Mouse (Mus musculus): ENCODE results near the gene Smpdl3a. TPM values are rescaled to one million over a fixed set of nuclear protein-coding genes. Genes with fewer than 3 reads are reported as not detected.

The Smpdl3a gene
- total RNA-seq, 1 experiment: 0.49 TPM

GRCm38 (mm10) chr10:57758999-57759398 lies 35.1 kb upstream of the Smpdl3a start:
- H3K4me3 ChIP-seq (ENCODE audit: insufficient read depth in 1 of 2, low read depth in 1 of 2, low read length in 2 of 2, poor library complexity in 1 of 2, severe bottlenecking in 1 of 2): no peak overlapping the region
- in situ Hi-C loops (cut with MboI; ENCODE audit: low sequenced_read_pairs in 2 of 2, unreplicated experiment in 2 of 2): no loop called here
- no peak overlapping the region for H3K9ac ChIP-seq (ENCODE audit: insufficient read depth, low read depth, low read length, poor library complexity, severe bottlenecking)
- no peaks in the 10 kb centered on the region for H3K36me3 ChIP-seq (ENCODE audit: control insufficient read depth, insufficient read depth, low read length, poor library complexity, severe bottlenecking)
- H3K27ac ChIP-seq (ENCODE audit: insufficient read depth, low read depth, low read length, poor library complexity, severe bottlenecking): no peak overlapping the region
- no peaks in the 10 kb centered on the region for H3K9me3 ChIP-seq (ENCODE audit: control insufficient read depth, insufficient read depth, low read depth, low read length)
- H3K4me1 ChIP-seq (ENCODE audit: control insufficient read depth in 2 of 2, insufficient read depth in 2 of 2, low read length in 2 of 2, poor library complexity in 1 of 2): no peaks in the 10 kb centered on the region
- TF ChIP-seq MAFK (IDR thresholded peaks at IDR 0.05; ENCODE audit: insufficient read depth, low read depth, low read length): no peak
- TF ChIP-seq ZNF384 (IDR thresholded peaks at IDR 0.05; ENCODE audit: low read depth, low read length): no peak
- TF ChIP-seq ZC3H11A (IDR thresholded peaks at IDR 0.05; ENCODE audit: borderline replicate concordance, low read depth, low read length): no peak
- TF ChIP-seq CHD2 (IDR thresholded peaks at IDR 0.05; ENCODE audit: low read depth, low read length): no peak
- DNase-seq (ENCODE audit: low read depth, low spot score): no peak

- no peaks in the 10 kb centered on the region for H3K4me1 ChIP-seq (ENCODE audit: control insufficient read depth in 2 of 2, insufficient read depth in 2 of 2, low read length in 2 of 2, poor library complexity in 1 of 2)
- H3K9me3 ChIP-seq (ENCODE audit: control insufficient read depth, insufficient read depth, low read depth, low read length): no peaks in the 10 kb centered on the region
- no peak overlapping the region for H3K27ac ChIP-seq (ENCODE audit: insufficient read depth, low read depth, low read length, poor library complexity, severe bottlenecking)
- TF ChIP-seq ZC3H11A (IDR thresholded peaks at IDR 0.05; ENCODE audit: borderline replicate concordance, low read depth, low read length) (no peak), MAFK (IDR thresholded peaks at IDR 0.05; ENCODE audit: insufficient read depth, low read depth, low read length) (no peak), HCFC1 (IDR thresholded peaks at IDR 0.05; ENCODE audit: borderline replicate concordance, insufficient read depth, low read length) (no peak), CHD2 (IDR thresholded peaks at IDR 0.05; ENCODE audit: low read depth, low read length) (no peak), ZNF384 (IDR thresholded peaks at IDR 0.05; ENCODE audit: low read depth, low read length) (no peak)
- H3K36me3 ChIP-seq (ENCODE audit: control insufficient read depth, insufficient read depth, low read length, poor library complexity, severe bottlenecking): no peaks in the 10 kb centered on the region
- H3K4me3 ChIP-seq (ENCODE audit: insufficient read depth in 1 of 2, low read depth in 1 of 2, low read length in 2 of 2, poor library complexity in 1 of 2, severe bottlenecking in 1 of 2): no peak overlapping the region
- no peak overlapping the region for H3K9ac ChIP-seq (ENCODE audit: insufficient read depth, low read depth, low read length, poor library complexity, severe bottlenecking)
- in situ Hi-C loops (cut with MboI; ENCODE audit: low sequenced_read_pairs in 2 of 2, unreplicated experiment in 2 of 2): no loop called here
- no peak for DNase-seq (ENCODE audit: low read depth, low spot score)
These were observed 33.4 kb upstream of the Smpdl3a start for GRCm38 (mm10) chr10:57760694-57761093.

DNA sequence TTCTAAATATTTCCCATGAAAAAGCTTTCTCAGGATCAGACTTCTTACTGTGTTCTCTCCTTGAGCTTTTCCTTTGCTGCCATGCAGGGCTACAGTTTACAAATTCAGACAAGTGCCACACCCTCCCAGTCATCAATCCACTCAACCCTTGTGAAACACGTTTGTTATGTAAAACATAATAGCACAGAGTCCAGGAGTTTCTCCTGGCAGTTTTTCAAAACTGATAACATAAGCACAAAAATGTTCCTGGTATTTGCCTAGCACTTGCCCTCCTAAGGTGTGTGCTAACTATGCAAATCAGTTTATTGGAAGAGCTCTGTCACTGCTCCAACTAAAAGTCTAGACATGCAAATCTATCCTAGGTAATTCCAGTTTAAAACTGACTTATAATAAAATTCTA lies 31.1 kb upstream of the Smpdl3a start:
- in situ Hi-C loops (cut with MboI; ENCODE audit: low sequenced_read_pairs in 2 of 2, unreplicated experiment in 2 of 2): no loop called here
- TF ChIP-seq ZNF384 (IDR thresholded peaks at IDR 0.05; ENCODE audit: low read depth, low read length) (no peak), ZC3H11A (IDR thresholded peaks at IDR 0.05; ENCODE audit: borderline replicate concordance, low read depth, low read length) (no peak), MAFK (IDR thresholded peaks at IDR 0.05; ENCODE audit: insufficient read depth, low read depth, low read length) (no peak), CHD2 (IDR thresholded peaks at IDR 0.05; ENCODE audit: low read depth, low read length) (no peak), HCFC1 (IDR thresholded peaks at IDR 0.05; ENCODE audit: borderline replicate concordance, insufficient read depth, low read length) (no peak)
- H3K4me3 ChIP-seq (ENCODE audit: insufficient read depth in 1 of 2, low read depth in 1 of 2, low read length in 2 of 2, poor library complexity in 1 of 2, severe bottlenecking in 1 of 2): no peak overlapping the region

DNA sequence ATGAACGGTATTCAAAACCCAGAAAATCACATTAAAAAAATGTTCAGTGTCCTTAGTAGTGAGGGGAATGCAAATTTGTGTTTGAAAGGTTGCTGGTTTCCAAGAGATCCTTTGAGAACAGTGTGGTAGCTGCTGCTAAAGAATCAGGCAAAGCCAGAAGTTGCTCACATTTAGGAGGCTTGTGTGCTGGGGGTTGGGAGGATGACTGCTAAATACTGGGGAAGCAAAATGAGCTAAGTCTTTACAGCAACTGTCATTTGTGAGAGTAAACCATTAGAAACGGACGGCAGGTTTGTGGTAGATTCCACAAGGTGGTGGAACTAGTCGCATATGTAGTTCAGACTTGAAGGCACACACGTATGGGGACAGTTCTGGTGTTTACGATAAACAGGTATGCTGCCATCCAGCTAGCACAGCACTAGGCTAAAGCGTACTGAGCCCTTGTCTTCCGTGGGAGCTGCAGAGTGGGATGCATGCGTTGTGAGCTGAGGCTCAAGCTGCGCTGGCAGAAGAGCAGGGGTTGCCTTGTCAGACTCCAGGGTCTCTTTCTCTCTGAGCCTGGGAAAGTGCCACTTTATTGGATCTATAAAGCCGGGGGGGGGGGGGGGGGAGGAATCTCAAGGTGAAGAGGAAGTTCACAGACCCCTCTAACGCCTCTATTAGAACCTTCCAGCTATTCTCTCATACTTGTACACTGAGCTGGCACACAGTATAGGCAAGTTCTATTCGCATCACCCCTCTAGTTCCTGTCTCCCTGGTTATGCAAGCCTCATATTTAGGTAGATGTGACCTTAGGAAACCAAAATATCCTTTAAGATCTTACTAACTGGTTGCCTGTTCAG lies 10.6 kb upstream of the Smpdl3a start:
- no peak overlapping the region for H3K4me3 ChIP-seq (ENCODE audit: insufficient read depth in 1 of 2, low read depth in 1 of 2, low read length in 2 of 2, poor library complexity in 1 of 2, severe bottlenecking in 1 of 2)
- H3K27ac ChIP-seq (ENCODE audit: insufficient read depth, low read depth, low read length, poor library complexity, severe bottlenecking): no peak overlapping the region
- no peak for DNase-seq (ENCODE audit: low read depth, low spot score)
- H3K36me3 ChIP-seq (ENCODE audit: control insufficient read depth, insufficient read depth, low read length, poor library complexity, severe bottlenecking): no peaks in the 10 kb centered on the region
- no peaks in the 10 kb centered on the region for H3K9me3 ChIP-seq (ENCODE audit: control insufficient read depth, insufficient read depth, low read depth, low read length)
- peaks cover 0 to 2% of the 10 kb centered on the region in 2 experiments; a peak in 2 of 4 replicates for H3K4me1 ChIP-seq (ENCODE audit: control insufficient read depth in 2 of 2, insufficient read depth in 2 of 2, low read length in 2 of 2, poor library complexity in 1 of 2)
- in situ Hi-C loops (cut with MboI; ENCODE audit: low sequenced_read_pairs in 2 of 2, unreplicated experiment in 2 of 2): no loop called here
- no peak overlapping the region for H3K9ac ChIP-seq (ENCODE audit: insufficient read depth, low read depth, low read length, poor library complexity, severe bottlenecking)
- TF ChIP-seq MAFK (IDR thresholded peaks at IDR 0.05; ENCODE audit: insufficient read depth, low read depth, low read length) (no peak), CHD2 (IDR thresholded peaks at IDR 0.05; ENCODE audit: low read depth, low read length) (no peak), ZC3H11A (IDR thresholded peaks at IDR 0.05; ENCODE audit: borderline replicate concordance, low read depth, low read length) (no peak), HCFC1 (IDR thresholded peaks at IDR 0.05; ENCODE audit: borderline replicate concordance, insufficient read depth, low read length) (no peak), ZNF384 (IDR thresholded peaks at IDR 0.05; ENCODE audit: low read depth, low read length) (no peak)

More for the DNA sequence above, 31.1 kb upstream of the Smpdl3a start:
- H3K27ac ChIP-seq (ENCODE audit: insufficient read depth, low read depth, low read length, poor library complexity, severe bottlenecking): no peak overlapping the region
- DNase-seq (ENCODE audit: low read depth, low spot score): no peak
- H3K36me3 ChIP-seq (ENCODE audit: control insufficient read depth, insufficient read depth, low read length, poor library complexity, severe bottlenecking): no peaks in the 10 kb centered on the region
- no peaks in the 10 kb centered on the region for H3K9me3 ChIP-seq (ENCODE audit: control insufficient read depth, insufficient read depth, low read depth, low read length)
- no peaks in the 10 kb centered on the region for H3K4me1 ChIP-seq (ENCODE audit: control insufficient read depth in 2 of 2, insufficient read depth in 2 of 2, low read length in 2 of 2, poor library complexity in 1 of 2)
- no peak overlapping the region for H3K9ac ChIP-seq (ENCODE audit: insufficient read depth, low read depth, low read length, poor library complexity, severe bottlenecking)
